Mouse (Mus musculus): ENCODE data around the gene Fam118a. TPM values are rescaled to one million over a fixed set of nuclear protein-coding genes. Genes with fewer than 3 reads are reported as not detected.
"Not testable (repeated sequence)": the region's sequence is repeated elsewhere in the genome, so short reads cannot be mapped to it uniquely, and the experiment has no call there.

Fam118a gene
- total RNA-seq (2014; rRNA removed) (27.9 and 32.8 TPM in 2 replicates), polyA plus RNA-seq (2015; fragmentation: Nextera tagmentation; extraction: Ambion mirVana) (27.2 and 30.6 TPM in 2 replicates)

- not testable (repeated sequence) for H3K9ac ChIP-seq; H3K4me1 ChIP-seq (ENCODE audit: insufficient read depth); H3K27me3 ChIP-seq (ENCODE audit: insufficient read depth, low read length); H3K4me2 ChIP-seq (ENCODE audit: low read depth); ATAC-seq; H3K4me3 ChIP-seq (ENCODE audit: low read depth, low read length); H3K36me3 ChIP-seq (ENCODE audit: insufficient read depth); H3K9me3 ChIP-seq (ENCODE audit: low read length); DNase-seq; H3K27ac ChIP-seq (ENCODE audit: low read depth, low read length)
- WGBS = 47% methylated on average over 1 of the region's 1 CpGs
Measured at GRCm38 (mm10) chr15:85028648-85029047, at the start of gene Fam118a. Gene Fam118a, plus strand, starts transcription at chr15:85028948.

- 83% methylated on average over 9 of the region's 9 CpGs for WGBS
Measured at GRCm38 (mm10) chr15:84981609-84982313, 47.0 kb upstream of the Fam118a start.

GRCm38 (mm10) chr15:84982888-84983287, 45.9 kb upstream of the Fam118a start:
- H3K36me3 ChIP-seq (ENCODE audit: insufficient read depth) = peaks cover 3% of the 10 kb centered on the region; the same call in 1 of the 2 replicates
- peaks cover 18% of the 10 kb centered on the region for H3K4me1 ChIP-seq (ENCODE audit: insufficient read depth)
- no peaks in the 10 kb centered on the region for H3K27me3 ChIP-seq (ENCODE audit: insufficient read depth, low read length)
- H3K9ac ChIP-seq = no peak overlapping the region
- TF ChIP-seq CTCF (IDR thresholded peaks at IDR 0.05; ENCODE audit: low read depth) = no peak
- 84% methylated on average over 3 of the region's 3 CpGs for WGBS
- ATAC-seq (no peak), DNase-seq (no peak)
- H3K4me2 ChIP-seq (ENCODE audit: low read depth) = no peak overlapping the region
- no peak overlapping the region for H3K27ac ChIP-seq (ENCODE audit: low read depth, low read length)
- H3K4me3 ChIP-seq (ENCODE audit: low read depth, low read length) = no peak overlapping the region
- no peaks in the 10 kb centered on the region for H3K9me3 ChIP-seq (ENCODE audit: low read length)

More at GRCm38 (mm10) chr15:84981609-84982313, 47.0 kb upstream of the Fam118a start:
- no peak overlapping the region for H3K27ac ChIP-seq (ENCODE audit: low read depth, low read length)
- H3K9ac ChIP-seq = no peak overlapping the region
- peaks cover 3% of the 10 kb centered on the region; the same call in 1 of the 2 replicates for H3K36me3 ChIP-seq (ENCODE audit: insufficient read depth)
- DNase-seq (no peak), ATAC-seq (no peak)
- no peak for TF ChIP-seq CTCF (IDR thresholded peaks at IDR 0.05; ENCODE audit: low read depth)
- no peaks in the 10 kb centered on the region for H3K9me3 ChIP-seq (ENCODE audit: low read length)
- H3K4me1 ChIP-seq (ENCODE audit: insufficient read depth) = peaks cover 18% of the 10 kb centered on the region
- H3K4me3 ChIP-seq (ENCODE audit: low read depth, low read length) = no peak overlapping the region
- no peaks in the 10 kb centered on the region for H3K27me3 ChIP-seq (ENCODE audit: insufficient read depth, low read length)
- no peak overlapping the region for H3K4me2 ChIP-seq (ENCODE audit: low read depth)

DNA sequence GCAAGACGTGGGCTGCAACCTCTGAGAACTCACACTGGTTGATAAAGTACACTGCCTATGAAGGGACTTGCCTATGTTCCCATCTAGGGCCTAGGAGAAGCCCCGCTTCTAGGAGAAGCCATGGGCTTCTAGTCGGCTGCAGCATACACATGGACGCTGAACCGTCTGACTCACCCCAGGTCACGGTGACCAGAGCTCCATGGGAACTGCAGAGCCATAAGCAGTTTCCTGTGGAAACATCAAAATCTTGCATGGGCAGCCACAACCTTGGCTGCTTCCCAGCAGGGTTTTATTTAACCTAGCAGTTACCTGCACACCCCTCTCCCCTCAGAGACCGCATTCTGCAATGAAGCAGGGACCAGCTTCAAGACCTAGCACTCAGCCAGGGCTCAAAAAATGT, 45.0 kb upstream of the Fam118a start:
- TF ChIP-seq CTCF (IDR thresholded peaks at IDR 0.05; ENCODE audit: low read depth) = no peak
- H3K27ac ChIP-seq (ENCODE audit: low read depth, low read length) = no peak overlapping the region
- no peak overlapping the region for H3K4me2 ChIP-seq (ENCODE audit: low read depth)
- H3K9ac ChIP-seq = no peak overlapping the region
- H3K27me3 ChIP-seq (ENCODE audit: insufficient read depth, low read length) = no peaks in the 10 kb centered on the region
- H3K36me3 ChIP-seq (ENCODE audit: insufficient read depth) = no peaks in the 10 kb centered on the region
- H3K9me3 ChIP-seq (ENCODE audit: low read length) = no peaks in the 10 kb centered on the region
- whole genome bisulfite sequencing = 84% methylated on average over 7 of the region's 7 CpGs
- H3K4me3 ChIP-seq (ENCODE audit: low read depth, low read length) = no peak overlapping the region
- H3K4me1 ChIP-seq (ENCODE audit: insufficient read depth) = peaks cover 20% of the 10 kb centered on the region
- DNase-seq (no peak), ATAC-seq (no peak)

DNA sequence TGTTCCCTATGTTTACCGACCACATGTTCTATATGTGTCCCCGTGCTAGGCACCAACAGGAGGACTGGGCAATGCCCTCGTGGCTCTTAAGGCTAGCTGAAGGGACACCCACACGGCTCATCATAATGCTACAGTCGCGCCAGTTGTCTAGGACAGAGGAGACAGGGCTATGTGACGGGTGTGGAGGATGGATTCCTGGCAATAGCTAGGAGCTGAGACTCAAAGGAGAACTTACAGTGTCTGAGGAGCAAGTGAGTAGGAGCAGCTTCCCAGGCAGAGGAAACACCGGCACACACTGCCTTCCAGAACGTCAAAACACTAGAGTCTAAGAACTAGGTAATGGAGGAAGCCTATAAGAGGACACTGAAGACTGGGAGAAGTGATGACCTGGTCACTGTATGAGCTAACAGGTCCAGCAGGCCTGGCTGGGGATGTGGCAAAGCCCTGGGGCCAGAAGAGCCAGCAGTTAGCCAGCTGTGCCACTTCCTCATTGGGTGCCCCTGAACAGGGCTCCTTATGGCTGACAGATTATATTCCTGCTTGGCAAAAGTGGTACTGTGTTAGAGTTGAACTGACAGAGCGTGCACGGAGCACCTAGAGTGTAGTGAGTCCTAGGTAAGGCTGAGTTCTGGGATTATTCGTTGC, 43.1 kb upstream of the Fam118a start:
- Histone ChIP-seq H3K36me3 (ENCODE audit: insufficient read depth) (no peaks in the 10 kb centered on the region), H3K9me3 (ENCODE audit: low read length) (no peaks in the 10 kb centered on the region), H3K27me3 (ENCODE audit: insufficient read depth, low read length) (no peaks in the 10 kb centered on the region), H3K27ac (ENCODE audit: low read depth, low read length) (no peak overlapping the region), H3K4me2 (ENCODE audit: low read depth) (peak overlapping the region; percentile 84), H3K4me1 (ENCODE audit: insufficient read depth) (peaks cover 30% of the 10 kb centered on the region), H3K4me3 (ENCODE audit: low read depth, low read length) (peak overlapping the region; percentile 87), H3K9ac (no peak overlapping the region)
- TF ChIP-seq CTCF (IDR thresholded peaks at IDR 0.05; ENCODE audit: low read depth) = no peak
- DNase-seq (no peak), ATAC-seq (no peak)
- 80% methylated on average over 12 of the region's 12 CpGs for WGBS

DNA sequence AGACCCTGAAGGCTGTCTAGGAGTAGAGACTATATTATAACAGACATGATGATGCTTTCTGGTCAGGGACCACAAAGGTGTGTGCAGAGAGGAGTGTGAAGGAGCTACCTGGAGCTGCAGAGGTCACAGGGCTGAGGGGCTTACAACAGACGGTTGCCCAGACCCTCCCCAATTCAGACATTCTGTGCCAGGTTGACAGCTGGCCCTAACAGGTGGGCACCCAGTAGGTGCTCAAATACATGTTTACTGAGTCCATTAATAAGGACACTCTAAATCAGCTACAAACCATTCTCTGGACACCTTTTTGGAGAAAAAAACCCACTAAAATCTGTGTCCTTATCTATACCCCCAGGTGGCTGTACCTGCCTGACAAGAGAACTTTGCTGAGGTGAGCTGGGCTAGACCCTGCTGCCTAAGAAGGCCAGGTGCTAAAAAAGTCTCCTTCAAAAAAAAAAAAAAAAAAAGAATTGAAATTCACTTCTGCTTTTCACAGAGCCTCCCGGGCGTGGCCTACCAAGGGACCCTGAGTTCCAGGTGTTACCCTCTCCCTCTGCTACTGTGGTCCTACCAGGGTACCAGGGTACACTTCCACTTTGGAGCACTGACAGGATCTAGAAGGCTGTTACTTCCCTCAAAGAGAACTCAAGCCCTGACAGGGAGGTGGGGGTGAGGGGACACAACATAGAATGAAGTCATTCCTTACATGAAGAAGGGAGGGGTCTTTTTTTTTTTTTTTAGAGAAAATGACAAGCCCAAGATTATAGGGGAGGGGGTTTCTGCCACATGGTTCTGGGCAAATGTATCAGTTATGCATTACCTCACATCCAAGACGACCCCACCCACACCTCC, 42.4 kb upstream of the Fam118a start:
- H3K4me2 ChIP-seq (ENCODE audit: low read depth) = peak overlapping the region; percentile 84
- H3K27ac ChIP-seq (ENCODE audit: low read depth, low read length) = 0 out of 2 replicates have a peak overlapping the region, but pooled peaks have one; percentile 88
- peak overlapping the region; percentile 91 for H3K9ac ChIP-seq
- DNase-seq (peak; percentile 19), ATAC-seq (no peak)
- TF ChIP-seq CTCF (IDR thresholded peaks at IDR 0.05; ENCODE audit: low read depth) = no peak
- H3K4me3 ChIP-seq (ENCODE audit: low read depth, low read length) = peak overlapping the region; percentile 87
- WGBS = 64% methylated on average over 4 of the region's 4 CpGs
- H3K9me3 ChIP-seq (ENCODE audit: low read length) = no peaks in the 10 kb centered on the region
- H3K27me3 ChIP-seq (ENCODE audit: insufficient read depth, low read length) = no peaks in the 10 kb centered on the region
- H3K4me1 ChIP-seq (ENCODE audit: insufficient read depth) = peaks cover 30% of the 10 kb centered on the region
- H3K36me3 ChIP-seq (ENCODE audit: insufficient read depth) = no peaks in the 10 kb centered on the region
